15 mouse cellular contexts compared by ENCODE assay signal in genomic region chr4:144995826-144996225, GRCm38 (mm10).
DNase-seq lines count a peak whose midpoint lies in the region; ATAC-seq and TF ChIP-seq lines count a peak whose summit lies in the region.
"Had no signal": no experiment of that assay in that cellular context is flagged by ENCODE, and none has a peak within 500 bp of the region (broad histone marks: within the 10 kb centered on the region; RNA-seq: fewer than 3 reads in every experiment).

No protein-coding gene starts in this region.

- no peak for DNase-seq in stomach, postnatal 0 days (ENCODE audit: low spot score)
- DNase-seq: adrenal gland, adult 8-10 months; kidney, postnatal 25 days; layer of hippocampus, postnatal 36 days; spleen, adult 18-20 months had no signal

- H3K4me2 ChIP-seq in intestine, embryonic 16.5 days (ENCODE audit: low read depth, low read length) = no peak overlapping the region
- H3K4me2 ChIP-seq in intestine, embryonic 15.5 days (replicated peaks) = no peak overlapping the region
- no peak overlapping the region for H3K4me2 ChIP-seq in stomach, embryonic 14.5 days (replicated peaks; ENCODE audit: low read depth, low read length)
- no peak overlapping the region for H3K4me2 ChIP-seq in stomach, postnatal 0 days (replicated peaks; ENCODE audit: low read depth)
- H3K4me2 ChIP-seq in forebrain, embryonic 16.5 days (ENCODE audit: low read length) = no peak overlapping the region
- H3K4me2 ChIP-seq in midbrain, embryonic 16.5 days (ENCODE audit: low read length) = no peak overlapping the region
- H3K4me2 ChIP-seq: hindbrain, embryonic 13.5 days; midbrain, embryonic 15.5 days had no signal

- H3K9ac ChIP-seq in intestine, embryonic 16.5 days (ENCODE audit: low read depth, low read length) = no peak overlapping the region
- no peak overlapping the region for H3K9ac ChIP-seq in intestine, embryonic 15.5 days
- H3K9ac ChIP-seq in stomach, embryonic 14.5 days (replicated peaks; ENCODE audit: low read depth, low read length) = no peak overlapping the region
- no peak overlapping the region for H3K9ac ChIP-seq in stomach, postnatal 0 days (ENCODE audit: low read length)
- H3K9ac ChIP-seq in forebrain, embryonic 16.5 days (replicated peaks; ENCODE audit: low read depth, low read length) = no peak overlapping the region
- H3K9ac ChIP-seq in midbrain, embryonic 16.5 days (ENCODE audit: low read depth, low read length) = no peak overlapping the region
- H3K9ac ChIP-seq: hindbrain, embryonic 13.5 days; midbrain, embryonic 15.5 days had no signal

- H3K9me3 ChIP-seq in intestine, embryonic 16.5 days (ENCODE audit: control insufficient read depth, low read length) = no peaks in the 10 kb centered on the region
- no peaks in the 10 kb centered on the region for H3K9me3 ChIP-seq in intestine, embryonic 15.5 days
- H3K9me3 ChIP-seq in stomach, embryonic 14.5 days (ENCODE audit: control insufficient read depth, low read depth, low read length) = no peaks in the 10 kb centered on the region
- no peaks in the 10 kb centered on the region for H3K9me3 ChIP-seq in stomach, postnatal 0 days (ENCODE audit: control insufficient read depth, low read length)
- H3K9me3 ChIP-seq in forebrain, embryonic 16.5 days (ENCODE audit: control insufficient read depth, low read length) = no peaks in the 10 kb centered on the region
- no peaks in the 10 kb centered on the region for H3K9me3 ChIP-seq in midbrain, embryonic 16.5 days (replicated peaks; ENCODE audit: control insufficient read depth, low read length, poor library complexity, severe bottlenecking)
- H3K9me3 ChIP-seq: hindbrain, embryonic 13.5 days; midbrain, embryonic 15.5 days had no signal

- TF ChIP-seq EP300 in stomach, postnatal 0 days (optimal IDR thresholded peaks at IDR 0.05) = no peak

- TF ChIP-seq CTCF in stomach, postnatal 0 days (IDR thresholded peaks at IDR 0.05; ENCODE audit: low read depth) = no peak

- peaks cover 39% of the 10 kb centered on the region for H3K4me1 ChIP-seq in intestine, embryonic 16.5 days (ENCODE audit: control insufficient read depth, insufficient read depth, low read length)
- peaks cover 43% of the 10 kb centered on the region for H3K4me1 ChIP-seq in intestine, embryonic 15.5 days (replicated peaks)
- peaks cover 56% of the 10 kb centered on the region for H3K4me1 ChIP-seq in stomach, embryonic 14.5 days (ENCODE audit: control insufficient read depth, insufficient read depth, low read length)
- peaks cover 23% of the 10 kb centered on the region for H3K4me1 ChIP-seq in stomach, postnatal 0 days (replicated peaks; ENCODE audit: control insufficient read depth, insufficient read depth)
- peaks cover 56% of the 10 kb centered on the region for H3K4me1 ChIP-seq in brown adipose tissue, adult 24 weeks (ENCODE audit: control insufficient read depth, insufficient read depth, insufficient read length, low read length)
- peaks cover 18% of the 10 kb centered on the region for H3K4me1 ChIP-seq in forebrain, embryonic 16.5 days (replicated peaks; ENCODE audit: control insufficient read depth, insufficient read depth, low read length)
- no peaks in the 10 kb centered on the region for H3K4me1 ChIP-seq in midbrain, embryonic 16.5 days (ENCODE audit: control insufficient read depth, insufficient read depth, low read length)

- H3K4me3 ChIP-seq in intestine, embryonic 16.5 days (ENCODE audit: low read length) = no peak overlapping the region
- H3K4me3 ChIP-seq in intestine, embryonic 15.5 days (replicated peaks) = no peak overlapping the region
- no peak overlapping the region for H3K4me3 ChIP-seq in stomach, embryonic 14.5 days (ENCODE audit: low read depth, low read length)
- H3K4me3 ChIP-seq in stomach, postnatal 0 days (ENCODE audit: low read depth, low read length) = no peak overlapping the region
- H3K4me3 ChIP-seq in brown adipose tissue, adult 24 weeks (ENCODE audit: insufficient read depth, low read depth, low read length) = no peak overlapping the region
- no peak overlapping the region for H3K4me3 ChIP-seq in forebrain, embryonic 16.5 days (replicated peaks; ENCODE audit: low read length)
- H3K4me3 ChIP-seq in midbrain, embryonic 16.5 days (ENCODE audit: low read depth, low read length) = no peak overlapping the region
- H3K4me3 ChIP-seq: hindbrain, embryonic 13.5 days; midbrain, embryonic 15.5 days had no signal

- 45% methylated on average over 1 of the region's 1 CpGs for WGBS in intestine, embryonic 16.5 days
- WGBS in intestine, embryonic 15.5 days = 45% methylated on average over 1 of the region's 1 CpGs
- 33% methylated on average over 1 of the region's 1 CpGs for WGBS in stomach, embryonic 14.5 days
- WGBS in stomach, postnatal 0 days = 81% methylated on average over 1 of the region's 1 CpGs
- WGBS in forebrain, embryonic 16.5 days = 64% methylated on average over 1 of the region's 1 CpGs
- 65% methylated on average over 1 of the region's 1 CpGs for WGBS in midbrain, embryonic 16.5 days

- no peaks in the 10 kb centered on the region for H3K36me3 ChIP-seq in intestine, embryonic 16.5 days (ENCODE audit: control insufficient read depth, insufficient read depth, low read length)
- H3K36me3 ChIP-seq in intestine, embryonic 15.5 days = no peaks in the 10 kb centered on the region
- no peaks in the 10 kb centered on the region for H3K36me3 ChIP-seq in stomach, embryonic 14.5 days (ENCODE audit: control insufficient read depth, insufficient read depth, low read length)
- H3K36me3 ChIP-seq in stomach, postnatal 0 days (ENCODE audit: control insufficient read depth, insufficient read depth, low read length) = no peaks in the 10 kb centered on the region
- H3K36me3 ChIP-seq in forebrain, embryonic 16.5 days (ENCODE audit: control insufficient read depth, insufficient read depth) = no peaks in the 10 kb centered on the region
- no peaks in the 10 kb centered on the region for H3K36me3 ChIP-seq in midbrain, embryonic 16.5 days (ENCODE audit: control insufficient read depth, insufficient read depth, low read length)
- H3K36me3 ChIP-seq: midbrain, embryonic 15.5 days had no signal

- no peak for ATAC-seq in intestine, embryonic 16.5 days
- no peak for ATAC-seq in intestine, embryonic 15.5 days
- no peak for ATAC-seq in stomach, embryonic 14.5 days (ENCODE audit: insufficient number of reproducible peaks, insufficient read depth, low FRiP score, low read depth)
- no peak for ATAC-seq in stomach, postnatal 0 days (ENCODE audit: low FRiP score, low TSS enrichment)
- peak; percentile 38 for ATAC-seq in megakaryocyte progenitor cell, adult 5-6 weeks (replicated peaks; ENCODE audit: poor library complexity)
- ATAC-seq in forebrain, embryonic 16.5 days = no peak
- no peak for ATAC-seq in midbrain, embryonic 16.5 days
- ATAC-seq: midbrain, embryonic 15.5 days; Patski had no signal

- H3K27me3 ChIP-seq in intestine, embryonic 16.5 days (replicated peaks; ENCODE audit: control insufficient read depth, insufficient read depth, low read length) = no peaks in the 10 kb centered on the region
- no peaks in the 10 kb centered on the region for H3K27me3 ChIP-seq in intestine, embryonic 15.5 days (replicated peaks)
- H3K27me3 ChIP-seq in stomach, embryonic 14.5 days (ENCODE audit: control insufficient read depth, insufficient read depth, low read length) = no peaks in the 10 kb centered on the region
- no peaks in the 10 kb centered on the region for H3K27me3 ChIP-seq in stomach, postnatal 0 days (ENCODE audit: control insufficient read depth, insufficient read depth, low read length)
- no peaks in the 10 kb centered on the region for H3K27me3 ChIP-seq in forebrain, embryonic 16.5 days (replicated peaks; ENCODE audit: control insufficient read depth, insufficient read depth, low read length)
- no peaks in the 10 kb centered on the region for H3K27me3 ChIP-seq in midbrain, embryonic 16.5 days (ENCODE audit: control insufficient read depth, insufficient read depth, low read depth, low read length)
- H3K27me3 ChIP-seq: hindbrain, embryonic 13.5 days; midbrain, embryonic 15.5 days; Patski had no signal

- H3K27ac ChIP-seq in intestine, embryonic 16.5 days (ENCODE audit: low read length) = peak overlapping the region; percentile 42; the same call in 1 of the 2 replicates
- H3K27ac ChIP-seq in intestine, embryonic 15.5 days = no peak overlapping the region
- H3K27ac ChIP-seq in stomach, embryonic 14.5 days (ENCODE audit: low read length) = peak overlapping the region; percentile 66; the same call in 1 of the 2 replicates
- no peak overlapping the region for H3K27ac ChIP-seq in stomach, postnatal 0 days (replicated peaks)
- H3K27ac ChIP-seq in brown adipose tissue, adult 24 weeks (replicated peaks; ENCODE audit: low read depth, low read length) = peak overlapping the region; percentile 76; the same call in 1 of the 2 replicates
- H3K27ac ChIP-seq in forebrain, embryonic 16.5 days (ENCODE audit: low read length) = no peak overlapping the region
- H3K27ac ChIP-seq in midbrain, embryonic 16.5 days (ENCODE audit: low read length) = no peak overlapping the region
- H3K27ac ChIP-seq: hindbrain, embryonic 13.5 days; midbrain, embryonic 15.5 days had no signal

Comparison
In these comparisons a context has a peak if more than half of its experiments do, and no peak if none do; other contexts are left out.
1. H3K27ac ChIP-seq: peak in intestine, embryonic 16.5 days (single experiment), stomach, embryonic 14.5 days (single experiment) and brown adipose tissue, adult 24 weeks (single experiment); none in intestine, embryonic 15.5 days (single experiment), stomach, postnatal 0 days (single experiment), forebrain, embryonic 16.5 days (single experiment) and midbrain, embryonic 16.5 days (single experiment).